Mouse (Mus musculus): ENCODE results near the gene Layn. TPM values are rescaled to one million over a fixed set of nuclear protein-coding genes. Genes with fewer than 3 reads are reported as not detected.

The Layn gene
- polyA plus RNA-seq, 1 experiment from 2014 or later = 1.6 TPM

GRCm38 (mm10) chr9:51081614-51082013, 4.7 kb upstream of the Layn start:
- Histone ChIP-seq H3K27ac (ENCODE audit: low read depth, low read length) (no peak overlapping the region), H3K4me1 (replicated peaks; ENCODE audit: control insufficient read depth, insufficient read depth, low read length) (0 out of 2 replicates have a peak, but pooled peaks cover 2% of the 10 kb centered on the region), H3K4me2 (replicated peaks; ENCODE audit: low read depth, low read length) (no peak overlapping the region), H3K4me3 (ENCODE audit: low read depth, low read length) (no peak overlapping the region), H3K27me3 (ENCODE audit: control insufficient read depth, insufficient read depth, low read length) (peaks cover 5% of the 10 kb centered on the region; the same call in 1 of the 2 replicates), H3K9me3 (ENCODE audit: control insufficient read depth, low read length) (no peaks in the 10 kb centered on the region), H3K9ac (ENCODE audit: low read depth, low read length) (no peak overlapping the region), H3K36me3 (ENCODE audit: control insufficient read depth, insufficient read depth, low read length) (no peaks in the 10 kb centered on the region)
- 88% methylated on average over 5 of the region's 5 CpGs for WGBS
- DNase-seq (ENCODE audit: low spot score) (no peak), ATAC-seq (ENCODE audit: low FRiP score) (no peak)

GRCm38 (mm10) chr9:51076300-51076978, 455 bp downstream of the Layn start:
- DNase-seq (ENCODE audit: low spot score) = peak; percentile 48
- Histone ChIP-seq H3K36me3 (ENCODE audit: control insufficient read depth, insufficient read depth, low read length) (no peaks in the 10 kb centered on the region), H3K27ac (ENCODE audit: low read depth, low read length) (no peak overlapping the region), H3K9me3 (ENCODE audit: control insufficient read depth, low read length) (no peaks in the 10 kb centered on the region), H3K4me3 (ENCODE audit: low read depth, low read length) (peak overlapping the region; percentile 36), H3K9ac (ENCODE audit: low read depth, low read length) (peak overlapping the region; percentile 45), H3K4me1 (replicated peaks; ENCODE audit: control insufficient read depth, insufficient read depth, low read length) (peaks cover 10% of the 10 kb centered on the region; the same call in 1 of the 2 replicates), H3K4me2 (replicated peaks; ENCODE audit: low read depth, low read length) (peak overlapping the region; percentile 88), H3K27me3 (ENCODE audit: control insufficient read depth, insufficient read depth, low read length) (peaks cover 5% of the 10 kb centered on the region; the same call in 1 of the 2 replicates)
- WGBS = 2% methylated on average over 16 of the region's 17 CpGs
- ATAC-seq (ENCODE audit: low FRiP score) = peak; percentile 47; the same call in 1 of the 2 replicates

GRCm38 (mm10) chr9:51075780-51076179, 1.1 kb downstream of the Layn start:
- Histone ChIP-seq H3K27ac (ENCODE audit: low read depth, low read length) (no peak overlapping the region), H3K4me1 (replicated peaks; ENCODE audit: control insufficient read depth, insufficient read depth, low read length) (peaks cover 10% of the 10 kb centered on the region; the same call in 1 of the 2 replicates), H3K27me3 (ENCODE audit: control insufficient read depth, insufficient read depth, low read length) (peaks cover 5% of the 10 kb centered on the region; the same call in 1 of the 2 replicates), H3K36me3 (ENCODE audit: control insufficient read depth, insufficient read depth, low read length) (no peaks in the 10 kb centered on the region), H3K4me3 (ENCODE audit: low read depth, low read length) (peak overlapping the region; percentile 36), H3K9me3 (ENCODE audit: control insufficient read depth, low read length) (no peaks in the 10 kb centered on the region), H3K4me2 (replicated peaks; ENCODE audit: low read depth, low read length) (peak overlapping the region; percentile 88), H3K9ac (ENCODE audit: low read depth, low read length) (no peak overlapping the region)
- peak; percentile 13 for DNase-seq (ENCODE audit: low spot score)
- 22% methylated on average over 3 of the region's 3 CpGs for WGBS
- no peak for ATAC-seq (ENCODE audit: low FRiP score)

DNA sequence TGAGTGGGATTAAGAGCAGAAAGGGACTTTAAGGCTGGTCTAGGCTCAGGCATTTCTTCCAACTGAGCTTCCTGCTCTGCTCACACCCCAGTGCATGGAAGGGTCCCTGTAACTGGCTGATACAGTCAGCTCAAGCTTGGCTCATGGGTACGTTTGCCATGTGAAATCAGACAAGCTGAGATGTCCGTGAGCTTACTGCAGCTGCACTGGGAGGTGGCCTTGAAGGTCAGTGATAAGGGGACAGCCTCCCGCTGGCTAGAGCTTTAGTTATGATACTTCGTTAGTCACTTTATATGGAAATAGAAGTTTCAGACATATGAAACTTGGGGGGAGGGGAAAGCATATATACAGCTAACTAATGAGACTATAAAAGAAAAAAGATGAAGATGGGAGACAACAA, 6.1 kb downstream of the Layn start:
- Histone ChIP-seq H3K36me3 (ENCODE audit: control insufficient read depth, insufficient read depth, low read length) (no peaks in the 10 kb centered on the region), H3K4me3 (ENCODE audit: low read depth, low read length) (no peak overlapping the region), H3K9me3 (ENCODE audit: control insufficient read depth, low read length) (no peaks in the 10 kb centered on the region), H3K4me1 (replicated peaks; ENCODE audit: control insufficient read depth, insufficient read depth, low read length) (peaks cover 3% of the 10 kb centered on the region; the same call in 1 of the 2 replicates), H3K9ac (ENCODE audit: low read depth, low read length) (no peak overlapping the region), H3K4me2 (replicated peaks; ENCODE audit: low read depth, low read length) (no peak overlapping the region), H3K27ac (ENCODE audit: low read depth, low read length) (no peak overlapping the region), H3K27me3 (ENCODE audit: control insufficient read depth, insufficient read depth, low read length) (no peaks in the 10 kb centered on the region)
- ATAC-seq (ENCODE audit: low FRiP score) (no peak), DNase-seq (ENCODE audit: low spot score) (no peak)
- WGBS = 84% methylated on average over 4 of the region's 4 CpGs

GRCm38 (mm10) chr9:51068202-51068601, 8.7 kb downstream of the Layn start:
- no peak overlapping the region for H3K27ac ChIP-seq (ENCODE audit: low read depth, low read length)
- 68% methylated on average over 3 of the region's 3 CpGs for WGBS
- no peak overlapping the region for H3K9ac ChIP-seq (ENCODE audit: low read depth, low read length)
- no peak overlapping the region for H3K4me2 ChIP-seq (replicated peaks; ENCODE audit: low read depth, low read length)
- H3K27me3 ChIP-seq (ENCODE audit: control insufficient read depth, insufficient read depth, low read length) = no peaks in the 10 kb centered on the region
- DNase-seq (ENCODE audit: low spot score) = no peak
- no peak for ATAC-seq (ENCODE audit: low FRiP score)
- H3K9me3 ChIP-seq (ENCODE audit: control insufficient read depth, low read length) = no peaks in the 10 kb centered on the region
- no peaks in the 10 kb centered on the region for H3K36me3 ChIP-seq (ENCODE audit: control insufficient read depth, insufficient read depth, low read length)
- H3K4me1 ChIP-seq (replicated peaks; ENCODE audit: control insufficient read depth, insufficient read depth, low read length) = no peaks in the 10 kb centered on the region
- no peak overlapping the region for H3K4me3 ChIP-seq (ENCODE audit: low read depth, low read length)

- Histone ChIP-seq H3K27me3 (ENCODE audit: control insufficient read depth, insufficient read depth, low read length) (no peaks in the 10 kb centered on the region), H3K4me3 (ENCODE audit: low read depth, low read length) (no peak within 1 kb of the TSS), H3K4me1 (replicated peaks; ENCODE audit: control insufficient read depth, insufficient read depth, low read length) (no peaks in the 10 kb centered on the region), H3K9me3 (ENCODE audit: control insufficient read depth, low read length) (no peaks in the 10 kb centered on the region), H3K4me2 (replicated peaks; ENCODE audit: low read depth, low read length) (no peak within 1 kb of the TSS), H3K36me3 (ENCODE audit: control insufficient read depth, insufficient read depth, low read length) (no peaks in the 10 kb centered on the region), H3K9ac (ENCODE audit: low read depth, low read length) (no peak within 1 kb of the TSS), H3K27ac (ENCODE audit: low read depth, low read length) (no peak within 1 kb of the TSS)
- ATAC-seq (ENCODE audit: low FRiP score) (no peak), DNase-seq (ENCODE audit: low spot score) (no peak)
- WGBS = 79% methylated on average over 2 of the region's 2 CpGs
These were observed 16.3 kb downstream of the Layn start, which contains the start of gene Btg4 for GRCm38 (mm10) chr9:51060601-51061000. Gene Btg4 (plus strand): TSS chr9:51060901.

GRCm38 (mm10) chr9:51058951-51059521, 17.9 kb downstream of the Layn start:
- DNase-seq (ENCODE audit: low spot score) (no peak), ATAC-seq (ENCODE audit: low FRiP score) (no peak)
- Histone ChIP-seq H3K27me3 (ENCODE audit: control insufficient read depth, insufficient read depth, low read length) (no peaks in the 10 kb centered on the region), H3K9ac (ENCODE audit: low read depth, low read length) (no peak overlapping the region), H3K27ac (ENCODE audit: low read depth, low read length) (no peak overlapping the region), H3K9me3 (ENCODE audit: control insufficient read depth, low read length) (no peaks in the 10 kb centered on the region), H3K4me3 (ENCODE audit: low read depth, low read length) (no peak overlapping the region), H3K4me2 (replicated peaks; ENCODE audit: low read depth, low read length) (no peak overlapping the region), H3K36me3 (ENCODE audit: control insufficient read depth, insufficient read depth, low read length) (no peaks in the 10 kb centered on the region), H3K4me1 (replicated peaks; ENCODE audit: control insufficient read depth, insufficient read depth, low read length) (no peaks in the 10 kb centered on the region)
- 87% methylated on average over 4 of the region's 4 CpGs for WGBS

- Histone ChIP-seq H3K4me3 (ENCODE audit: low read depth, low read length) (no peak overlapping the region), H3K4me1 (replicated peaks; ENCODE audit: control insufficient read depth, insufficient read depth, low read length) (no peaks in the 10 kb centered on the region), H3K36me3 (ENCODE audit: control insufficient read depth, insufficient read depth, low read length) (no peaks in the 10 kb centered on the region), H3K27ac (ENCODE audit: low read depth, low read length) (no peak overlapping the region), H3K9ac (ENCODE audit: low read depth, low read length) (no peak overlapping the region), H3K9me3 (ENCODE audit: control insufficient read depth, low read length) (no peaks in the 10 kb centered on the region), H3K4me2 (replicated peaks; ENCODE audit: low read depth, low read length) (no peak overlapping the region), H3K27me3 (ENCODE audit: control insufficient read depth, insufficient read depth, low read length) (no peaks in the 10 kb centered on the region)
- ATAC-seq (ENCODE audit: low FRiP score) = no peak
- 66% methylated on average over 3 of the region's 3 CpGs for WGBS
- no peak for DNase-seq (ENCODE audit: low spot score)
These were observed 20.3 kb downstream of the Layn start for GRCm38 (mm10) chr9:51056360-51057324.
